Mouse (Mus musculus) intestine, embryonic 16.5 days (tissue): ENCODE measurements at regions not wholly inside any gene's neighbourhood (a gene's known extent, or its start where the extent isn't known, plus 50 kb on each side); places are given as distances from the start of the nearest gene placed in this dataset.
A peak's percentile ranks its signal among the peaks of the same experiment; 100 is the strongest.
"Not testable (repeated sequence)": the region's sequence is repeated elsewhere in the genome, so short reads cannot be mapped to it uniquely, and the experiment has no call there.

Experiments
- ATAC-seq: fragments of 200-750 bp; cut with Nextera tagmentation; 2 replicates; pipeline ENCODE4 v1.8.0; 2017; ENCODE audit warnings: moderate TSS enrichment, moderate library complexity
- H3K27ac ChIP-seq: fragments of 300-500 bp; sonication (generic); 2 replicates; pipeline ENCODE4 v1.5.1; 2014; ENCODE audit warnings: mild to moderate bottlenecking, low read length
- H3K27me3 ChIP-seq: fragments of 300-500 bp; sonication (generic); replicated peaks from 2 replicates; pipeline ENCODE4 v1.6.1; 2014; ENCODE audit warnings: low read length, control low read depth, mixed read lengths; ENCODE audit not compliant: control insufficient read depth, insufficient read depth
- H3K36me3 ChIP-seq: fragments of 300-500 bp; sonication (generic); 2 replicates; pipeline ENCODE4 v1.6.1; 2014; ENCODE audit warnings: low read length, control low read depth; ENCODE audit not compliant: control insufficient read depth, insufficient read depth
- H3K4me1 ChIP-seq: fragments of 300-500 bp; sonication (generic); 2 replicates; pipeline ENCODE4 v1.6.1; 2014; ENCODE audit warnings: low read length, control low read depth, mixed read lengths; ENCODE audit not compliant: control insufficient read depth, insufficient read depth
- H3K4me2 ChIP-seq: fragments of 300-500 bp; sonication (generic); 2 replicates; pipeline ENCODE4 v1.6.1; 2014; ENCODE audit warnings: low read depth, low read length, control low read depth
- H3K4me3 ChIP-seq: fragments of 300-500 bp; sonication (generic); 2 replicates; pipeline ENCODE4 v1.5.1; 2014; ENCODE audit warnings: mild to moderate bottlenecking, low read length
- H3K9ac ChIP-seq: fragments of 300-500 bp; sonication (generic); 2 replicates; pipeline ENCODE4 v1.6.1; 2014; ENCODE audit warnings: low read depth, low read length
- H3K9me3 ChIP-seq: fragments of 300-500 bp; sonication (generic); 2 replicates; pipeline ENCODE4 v1.6.1; 2016; ENCODE audit warnings: low read length, control low read depth; ENCODE audit not compliant: control insufficient read depth
- WGBS: fragments of 180-500 bp; shearing (Covaris S2); extraction: QIAGEN DNeasy Blood & Tissue Kit; methylation state at CpG from one replicate; pipeline ENCODE4 v1.1.7; 2014; 5-methylcytosine and 5-hydroxymethylcytosine counted together

GRCm38 (mm10) chr6:37735288-37735961 lies 135.2 kb upstream of the Trim24 start:
- Histone ChIP-seq H3K4me1 (no peaks in the 10 kb centered on the region), H3K9me3 (no peaks in the 10 kb centered on the region), H3K4me2 (no peak overlapping the region), H3K9ac (no peak overlapping the region), H3K4me3 (no peak overlapping the region), H3K27me3 (no peaks in the 10 kb centered on the region), H3K36me3 (no peaks in the 10 kb centered on the region), H3K27ac (no peak overlapping the region)
- no peak for ATAC-seq
- whole genome bisulfite sequencing: 72% methylated on average over 4 of the region's 4 CpGs

- no peaks in the 10 kb centered on the region for H3K36me3 ChIP-seq
- H3K27me3 ChIP-seq: no peaks in the 10 kb centered on the region
- no peak for ATAC-seq
- WGBS: 76% methylated on average over 4 of the region's 4 CpGs
- no peak overlapping the region for H3K27ac ChIP-seq
- H3K9me3 ChIP-seq: no peaks in the 10 kb centered on the region
- no peak overlapping the region for H3K9ac ChIP-seq
- no peaks in the 10 kb centered on the region for H3K4me1 ChIP-seq
- H3K4me3 ChIP-seq: no peak overlapping the region
- no peak overlapping the region for H3K4me2 ChIP-seq
Observed at GRCm38 (mm10) chr6:37735962-37736297, 134.7 kb upstream of the Trim24 start.

GRCm38 (mm10) chr6:37740982-37741889 lies 129.4 kb upstream of the Trim24 start:
- no peaks in the 10 kb centered on the region; the same call in 1 of the 2 replicates for H3K9me3 ChIP-seq
- no peak overlapping the region for H3K4me3 ChIP-seq
- no peak overlapping the region for H3K27ac ChIP-seq
- no peak overlapping the region for H3K9ac ChIP-seq
- no peak for ATAC-seq
- no peak overlapping the region for H3K4me2 ChIP-seq
- H3K27me3 ChIP-seq: no peaks in the 10 kb centered on the region
- H3K36me3 ChIP-seq: no peaks in the 10 kb centered on the region
- H3K4me1 ChIP-seq: no peaks in the 10 kb centered on the region
- 89% methylated on average over 14 of the region's 14 CpGs for WGBS

- not testable (repeated sequence) for H3K4me3 ChIP-seq, H3K9ac ChIP-seq, H3K4me1 ChIP-seq, H3K27ac ChIP-seq, H3K36me3 ChIP-seq, H3K9me3 ChIP-seq, H3K27me3 ChIP-seq, H3K4me2 ChIP-seq, ATAC-seq
- 81% methylated on average over 7 of the region's 7 CpGs for WGBS
Observed at GRCm38 (mm10) chr6:37741916-37742315, 128.7 kb upstream of the Trim24 start.

- no peak overlapping the region for H3K27ac ChIP-seq
- H3K4me1 ChIP-seq: no peaks in the 10 kb centered on the region
- H3K4me3 ChIP-seq: no peak overlapping the region
- no peaks in the 10 kb centered on the region; the same call in 1 of the 2 replicates for H3K9me3 ChIP-seq
- H3K36me3 ChIP-seq: no peaks in the 10 kb centered on the region
- H3K4me2 ChIP-seq: no peak overlapping the region
- H3K9ac ChIP-seq: no peak overlapping the region
- no peaks in the 10 kb centered on the region for H3K27me3 ChIP-seq
- WGBS: 69% methylated on average over 4 of the region's 4 CpGs
- ATAC-seq: no peak
Observed at GRCm38 (mm10) chr6:37744679-37745078, 125.9 kb upstream of the Trim24 start.

- Histone ChIP-seq H3K36me3 (no peaks in the 10 kb centered on the region), H3K9ac (no peak overlapping the region), H3K27me3 (no peaks in the 10 kb centered on the region), H3K27ac (no peak overlapping the region), H3K4me3 (no peak overlapping the region), H3K4me2 (no peak overlapping the region), H3K9me3 (no peaks in the 10 kb centered on the region; the same call in 1 of the 2 replicates), H3K4me1 (no peaks in the 10 kb centered on the region)
- peak; percentile 48; the same call in 1 of the 2 replicates for ATAC-seq
- 54% methylated on average over 11 of the region's 11 CpGs for WGBS
Observed at GRCm38 (mm10) chr6:37745393-37746100, 125.1 kb upstream of the Trim24 start.

GRCm38 (mm10) chr6:37747793-37748192 lies 122.8 kb upstream of the Trim24 start:
- H3K4me1 ChIP-seq, H3K4me2 ChIP-seq, H3K27ac ChIP-seq, H3K9me3 ChIP-seq, H3K9ac ChIP-seq, H3K27me3 ChIP-seq, H3K36me3 ChIP-seq, H3K4me3 ChIP-seq: not testable (repeated sequence)
- ATAC-seq: peak; percentile 38; the same call in 1 of the 2 replicates
- 52% methylated on average over 4 of the region's 4 CpGs for whole genome bisulfite sequencing

- Histone ChIP-seq H3K9ac (no peak overlapping the region), H3K4me3 (no peak overlapping the region)
- WGBS: 70% methylated on average over 8 of the region's 8 CpGs
Observed at GRCm38 (mm10) chr6:37748296-37748980, 122.2 kb upstream of the Trim24 start.

GRCm38 (mm10) chr6:37749016-37749415 lies 121.6 kb upstream of the Trim24 start:
- no peak overlapping the region for H3K4me3 ChIP-seq

More at GRCm38 (mm10) chr6:37748296-37748980, 122.2 kb upstream of the Trim24 start:
- H3K27me3 ChIP-seq: no peaks in the 10 kb centered on the region
- no peak overlapping the region for H3K4me2 ChIP-seq
- H3K27ac ChIP-seq: no peak overlapping the region
- no peaks in the 10 kb centered on the region for H3K4me1 ChIP-seq
- H3K36me3 ChIP-seq: no peaks in the 10 kb centered on the region
- ATAC-seq: peak; percentile 81
- no peaks in the 10 kb centered on the region; the same call in 1 of the 2 replicates for H3K9me3 ChIP-seq

More at GRCm38 (mm10) chr6:37749016-37749415, 121.6 kb upstream of the Trim24 start:
- H3K9me3 ChIP-seq: no peaks in the 10 kb centered on the region; the same call in 1 of the 2 replicates
- ATAC-seq: no peak
- no peak overlapping the region for H3K4me2 ChIP-seq
- H3K27me3 ChIP-seq: no peaks in the 10 kb centered on the region
- WGBS: 81% methylated on average over 5 of the region's 5 CpGs
- H3K4me1 ChIP-seq: no peaks in the 10 kb centered on the region
- no peak overlapping the region for H3K9ac ChIP-seq
- no peaks in the 10 kb centered on the region for H3K36me3 ChIP-seq
- H3K27ac ChIP-seq: no peak overlapping the region
